Mouse (Mus musculus) embryo, embryonic 10.5 days (tissue): ENCODE results near the gene Slc8b1.
"Not testable (repeated sequence)": the region's sequence is repeated elsewhere in the genome, so short reads cannot be mapped to it uniquely, and the experiment has no call there.

Experiments used
- DNase-seq: peaks from one replicate; pipeline ENCODE4 v3.0.0-alpha.2; 2015; ENCODE audit warnings: low spot score

Slc8b1 gene

GRCm38 (mm10) chr5:120495703-120496226 lies 15.2 kb upstream of the Slc8b1 start:
- no peak for DNase-seq

GRCm38 (mm10) chr5:120497071-120497470 lies 13.9 kb upstream of the Slc8b1 start:
- DNase-seq: no peak

- no peak for DNase-seq
Measured at GRCm38 (mm10) chr5:120499202-120499601, 11.8 kb upstream of the Slc8b1 start.

- DNase-seq: not testable (repeated sequence)
Measured at GRCm38 (mm10) chr5:120500609-120501008, 10.4 kb upstream of the Slc8b1 start.

GRCm38 (mm10) chr5:120502147-120502621 lies 8.8 kb upstream of the Slc8b1 start:
- DNase-seq: no peak

GRCm38 (mm10) chr5:120502675-120503143 lies 8.3 kb upstream of the Slc8b1 start:
- no peak for DNase-seq

GRCm38 (mm10) chr5:120503144-120503795 lies 7.7 kb upstream of the Slc8b1 start, which contains the start of gene Plbd2:
Plbd2 (minus strand) TSS chr5:120503625.
- peak; percentile 95 for DNase-seq

GRCm38 (mm10) chr5:120505368-120505767 lies 5.6 kb upstream of the Slc8b1 start:
- peak; percentile 89 for DNase-seq

- no peak for DNase-seq
Measured at GRCm38 (mm10) chr5:120505781-120506180, 5.2 kb upstream of the Slc8b1 start.

GRCm38 (mm10) chr5:120506490-120506889 lies 4.5 kb upstream of the Slc8b1 start:
- no peak for DNase-seq

GRCm38 (mm10) chr5:120507311-120507710 lies 3.7 kb upstream of the Slc8b1 start:
- DNase-seq: no peak

- DNase-seq: no peak
Measured at GRCm38 (mm10) chr5:120511643-120512220, 764 bp downstream of the Slc8b1 start.

- no peak for DNase-seq
Measured at GRCm38 (mm10) chr5:120512911-120513555, 2.1 kb downstream of the Slc8b1 start.

GRCm38 (mm10) chr5:120514031-120514677 lies 3.2 kb downstream of the Slc8b1 start:
- no peak for DNase-seq

- no peak for DNase-seq
Measured at GRCm38 (mm10) chr5:120514754-120515153, 3.8 kb downstream of the Slc8b1 start.

- DNase-seq: no peak
Measured at GRCm38 (mm10) chr5:120515451-120515850, 4.5 kb downstream of the Slc8b1 start.

GRCm38 (mm10) chr5:120516221-120516984 lies 5.4 kb downstream of the Slc8b1 start:
- DNase-seq: no peak

GRCm38 (mm10) chr5:120517552-120517951 lies 6.6 kb downstream of the Slc8b1 start:
- DNase-seq: peak; percentile 32

GRCm38 (mm10) chr5:120522649-120523048 lies 11.7 kb downstream of the Slc8b1 start:
- DNase-seq: no peak

GRCm38 (mm10) chr5:120524736-120525135 lies 13.8 kb downstream of the Slc8b1 start:
- DNase-seq: no peak

GRCm38 (mm10) chr5:120525737-120526136 lies 14.8 kb downstream of the Slc8b1 start:
- peak; percentile 40 for DNase-seq
